Mouse (Mus musculus) forebrain, embryonic 15.5 days (tissue): ENCODE data around the gene Hsd17b10. TPM values are rescaled to one million over a fixed set of nuclear protein-coding genes. Genes with fewer than 3 reads are reported as not detected.

ENCODE experiments used
- ATAC-seq: fragments of 200-750 bp; cut with Nextera tagmentation; replicated peaks from 2 replicates; pipeline ENCODE4 v1.8.0; 2017; ENCODE audit warnings: mild to moderate bottlenecking, moderate TSS enrichment, moderate library complexity
- H3K27ac ChIP-seq: fragments of 300-500 bp; sonication (generic); replicated peaks from 2 replicates; pipeline ENCODE4 v1.5.1; 2015; ENCODE audit warnings: mild to moderate bottlenecking, inconsistent platforms
- H3K27me3 ChIP-seq: fragments of 300-500 bp; sonication (generic); 2 replicates; pipeline ENCODE4 v1.6.1; 2015; ENCODE audit warnings: inconsistent platforms
- H3K36me3 ChIP-seq: fragments of 300-500 bp; sonication (generic); 2 replicates; pipeline ENCODE4 v1.6.1; 2015; ENCODE audit warnings: mild to moderate bottlenecking, inconsistent platforms
- H3K4me1 ChIP-seq: fragments of 300-500 bp; sonication (generic); 2 replicates; pipeline ENCODE4 v1.6.1; 2015; ENCODE audit warnings: inconsistent platforms
- H3K4me2 ChIP-seq: fragments of 300-500 bp; sonication (generic); replicated peaks from 2 replicates; pipeline ENCODE4 v1.6.1; 2015; ENCODE audit warnings: mild to moderate bottlenecking, inconsistent platforms
- H3K4me3 ChIP-seq: fragments of 300-500 bp; sonication (generic); 2 replicates; pipeline ENCODE4 v1.5.1; 2015; ENCODE audit warnings: mild to moderate bottlenecking, inconsistent platforms
- H3K9ac ChIP-seq: fragments of 300-500 bp; sonication (generic); replicated peaks from 2 replicates; pipeline ENCODE4 v1.6.1; 2015; ENCODE audit warnings: mild to moderate bottlenecking, inconsistent platforms
- H3K9me3 ChIP-seq: fragments of 300-500 bp; sonication (generic); 2 replicates; pipeline ENCODE4 v1.6.1; 2016; ENCODE audit warnings: inconsistent platforms
- WGBS: fragments of 180-500 bp; shearing (Covaris S2); methylation state at CpG from one replicate; pipeline ENCODE4 v1.1.7; 2015; ENCODE audit warnings: mixed read lengths; 5-methylcytosine and 5-hydroxymethylcytosine counted together
- polyA plus RNA-seq: library from polyadenylated mRNA; unstranded; fragments of >200 nt; fragmentation: Nextera tagmentation; extraction: Ambion mirVana; gene quantifications from 2 replicates; pipeline ENCODE4 v1.2.1, GENCODE M21; 2015

The Hsd17b10 gene
- polyA plus RNA-seq, 1 experiment from 2014 or later = 119 TPM

- Histone ChIP-seq H3K27me3 (no peaks in the 10 kb centered on the region), H3K4me3 (no peak overlapping the region)
- no peak for ATAC-seq
Observed at GRCm38 (mm10) chrX:152047230-152047629, 45.6 kb downstream of the Hsd17b10 start.

GRCm38 (mm10) chrX:152052546-152052945 is 50.9 kb downstream of the Hsd17b10 start:
- WGBS = 76% methylated on average over 3 of the region's 3 CpGs
- ATAC-seq = no peak
- peaks cover 13% of the 10 kb centered on the region for H3K36me3 ChIP-seq
- no peaks in the 10 kb centered on the region for H3K9me3 ChIP-seq
- H3K27me3 ChIP-seq = no peaks in the 10 kb centered on the region
- H3K27ac ChIP-seq = no peak overlapping the region
- no peak overlapping the region for H3K4me2 ChIP-seq
- H3K4me3 ChIP-seq = no peak overlapping the region
- no peak overlapping the region for H3K9ac ChIP-seq
- no peaks in the 10 kb centered on the region for H3K4me1 ChIP-seq

More at GRCm38 (mm10) chrX:152047230-152047629, 45.6 kb downstream of the Hsd17b10 start:
- H3K9me3 ChIP-seq = no peaks in the 10 kb centered on the region
- no peaks in the 10 kb centered on the region for H3K4me1 ChIP-seq
- H3K27ac ChIP-seq = no peak overlapping the region
- H3K36me3 ChIP-seq = peaks cover 19% of the 10 kb centered on the region
- no peak overlapping the region for H3K4me2 ChIP-seq
- H3K9ac ChIP-seq = no peak overlapping the region

Other genes starting within 250 kb of the Hsd17b10 start
- 61.6 and 62.2 TPM in 2 replicates for gene Huwe1, start 201.0 kb upstream of the Hsd17b10 start, polyA plus RNA-seq
- 2.4 and 4.0 TPM in 2 replicates for gene Ribc1, start 14.4 kb downstream of the Hsd17b10 start, polyA plus RNA-seq
- gene Smc1a, start 14.6 kb downstream of the Hsd17b10 start, polyA plus RNA-seq = 103 and 106 TPM in 2 replicates
- gene Iqsec2, start 142.4 kb downstream of the Hsd17b10 start, polyA plus RNA-seq = 3.6 and 5.1 TPM in 2 replicates
- gene Kdm5c, start 231.2 kb downstream of the Hsd17b10 start, polyA plus RNA-seq = 33.7 and 38.2 TPM in 2 replicates